Mouse (Mus musculus): Measurements from ENCODE around the gene Eif2b2.

Eif2b2 gene

GRCm38 (mm10) chr12:85252083-85252482 lies 32.8 kb downstream of the Eif2b2 start:
- no peak for DNase-seq (ENCODE audit: low spot score in 2 of 2)

GRCm38 (mm10) chr12:85256074-85256751 lies 36.9 kb downstream of the Eif2b2 start:
- no peak for DNase-seq (ENCODE audit: low spot score in 2 of 2)

DNA sequence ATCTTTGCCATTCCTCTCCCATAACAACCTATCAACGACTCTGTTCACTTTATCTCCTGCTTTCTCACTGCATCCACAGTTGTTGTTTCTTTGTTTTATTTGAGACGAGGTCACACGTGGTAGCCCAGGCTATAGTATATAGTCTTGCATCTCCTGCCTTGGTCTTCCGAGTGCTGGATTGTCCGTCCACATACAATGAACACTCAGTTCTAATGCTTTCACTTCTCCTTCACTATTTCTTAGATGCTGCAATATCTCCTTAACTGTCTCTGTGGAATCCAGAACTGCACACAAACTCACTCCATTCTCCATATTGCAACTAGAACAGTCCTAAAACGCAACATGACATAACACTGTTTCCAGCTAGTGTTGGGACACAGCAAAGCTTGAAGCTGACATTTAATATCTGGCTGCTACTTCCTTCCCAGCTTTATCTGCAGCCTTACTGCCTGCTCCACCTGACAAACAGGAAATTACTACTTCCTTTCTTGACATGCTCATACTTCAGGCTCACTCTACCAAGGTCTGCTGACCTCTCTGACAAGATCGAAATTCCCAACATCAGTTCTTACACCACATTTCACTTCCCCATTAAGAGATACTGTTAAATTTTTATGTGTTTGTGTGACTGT lies 37.8 kb downstream of the Eif2b2 start:
- no peak for DNase-seq (ENCODE audit: low spot score in 2 of 2)

GRCm38 (mm10) chr12:85262489-85262888 lies 43.2 kb downstream of the Eif2b2 start:
- DNase-seq (ENCODE audit: low spot score in 2 of 2): no peak

DNA sequence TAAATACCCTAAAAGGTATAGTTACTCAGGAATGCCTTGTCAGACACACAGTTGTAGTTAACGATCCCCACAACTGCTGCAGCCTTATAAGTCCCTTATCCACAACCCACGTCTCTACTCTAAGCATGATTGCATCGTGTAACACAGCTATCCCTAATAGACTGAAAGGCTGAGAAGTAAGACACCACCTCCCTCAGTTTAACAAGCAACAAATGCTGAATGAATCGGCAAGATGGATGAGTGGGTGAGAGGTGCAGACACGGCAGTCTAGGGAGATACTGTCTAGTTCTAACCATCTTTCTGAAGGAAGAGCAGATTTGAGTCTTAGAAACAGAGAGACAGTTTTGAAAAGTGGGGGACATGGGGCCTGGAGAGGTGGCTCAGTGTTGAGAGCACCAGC lies 43.9 kb downstream of the Eif2b2 start:
- no peak for DNase-seq (ENCODE audit: low spot score in 2 of 2)

DNA sequence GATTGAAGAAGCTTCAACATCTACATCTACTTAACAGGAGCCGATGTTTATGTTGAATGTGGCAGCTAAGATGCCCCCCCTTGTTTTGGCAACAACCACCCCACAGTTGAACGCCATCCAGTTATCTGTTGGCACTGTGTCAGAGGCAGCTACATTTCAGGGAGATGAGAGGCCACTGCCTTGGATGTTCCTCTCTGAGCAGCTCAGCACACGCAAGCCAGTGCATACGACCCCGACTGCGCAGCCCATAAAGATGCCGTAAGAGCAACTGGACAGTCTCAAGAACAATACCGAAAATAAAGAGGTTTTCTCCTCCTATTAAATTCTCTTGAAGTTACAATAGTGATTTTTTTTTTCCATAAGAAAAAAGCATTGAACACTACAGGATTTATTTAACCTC lies 45.2 kb downstream of the Eif2b2 start:
- no peak for DNase-seq (ENCODE audit: low spot score in 2 of 2)

DNA sequence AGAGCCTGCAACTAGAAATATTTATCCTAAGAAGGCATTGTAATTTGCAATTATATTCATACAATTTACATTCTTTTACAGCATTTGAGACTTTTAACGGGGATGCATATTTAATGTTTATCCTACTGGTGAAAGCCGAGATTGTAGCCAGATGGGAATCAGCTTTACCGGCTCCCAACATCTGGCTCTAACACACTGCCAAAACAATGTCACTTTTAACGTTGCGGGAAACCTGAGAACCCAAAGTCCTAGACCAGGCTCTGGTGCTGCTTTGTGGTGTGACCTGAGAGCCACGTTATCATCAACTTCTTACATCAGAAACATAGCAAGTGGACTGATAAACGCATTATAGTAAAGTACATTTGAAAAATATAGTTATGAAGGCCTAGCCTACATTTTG lies 45.7 kb downstream of the Eif2b2 start:
- DNase-seq (ENCODE audit: low spot score in 2 of 2): no peak

DNA sequence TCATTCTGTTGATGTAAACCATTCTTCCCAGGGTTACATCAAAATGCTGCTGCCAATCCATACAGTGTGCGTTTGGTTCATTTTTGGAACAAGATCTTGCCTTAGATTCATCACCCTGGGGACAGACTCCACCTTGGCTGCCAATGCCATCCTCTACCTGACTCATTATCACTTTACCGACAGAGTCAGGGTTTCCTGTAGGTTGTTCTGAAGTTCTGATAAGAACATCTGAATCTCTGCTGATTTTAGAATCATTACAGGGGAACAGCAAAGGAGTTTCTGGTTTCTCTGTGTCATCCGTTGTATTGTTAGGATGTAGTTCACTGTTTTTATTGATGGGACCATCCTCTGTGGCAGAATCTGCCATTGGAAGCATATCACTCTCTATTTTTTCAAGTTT lies 47.0 kb downstream of the Eif2b2 start:
- no peak for DNase-seq (ENCODE audit: low spot score in 2 of 2)

DNA sequence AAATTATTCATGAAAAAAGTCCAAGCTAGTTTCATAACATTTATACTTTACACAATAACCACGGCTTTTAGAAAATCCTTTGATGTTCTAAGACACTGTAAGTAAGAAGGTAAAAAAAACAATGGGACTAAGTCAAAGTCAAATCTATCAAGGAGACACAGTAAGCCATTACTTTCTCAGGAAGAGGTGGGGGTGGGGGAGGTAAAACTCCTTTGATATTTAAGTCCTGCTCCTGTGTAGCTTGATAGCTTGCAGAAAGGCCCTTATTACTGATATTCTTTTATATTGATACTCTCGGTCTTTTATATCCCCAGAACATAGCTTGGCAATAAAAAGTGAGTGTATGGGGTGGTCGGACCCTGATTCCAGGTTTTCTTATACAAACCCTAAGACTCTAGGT lies 50.5 kb downstream of the Eif2b2 start:
- DNase-seq (ENCODE audit: low spot score in 2 of 2): no peak

DNA sequence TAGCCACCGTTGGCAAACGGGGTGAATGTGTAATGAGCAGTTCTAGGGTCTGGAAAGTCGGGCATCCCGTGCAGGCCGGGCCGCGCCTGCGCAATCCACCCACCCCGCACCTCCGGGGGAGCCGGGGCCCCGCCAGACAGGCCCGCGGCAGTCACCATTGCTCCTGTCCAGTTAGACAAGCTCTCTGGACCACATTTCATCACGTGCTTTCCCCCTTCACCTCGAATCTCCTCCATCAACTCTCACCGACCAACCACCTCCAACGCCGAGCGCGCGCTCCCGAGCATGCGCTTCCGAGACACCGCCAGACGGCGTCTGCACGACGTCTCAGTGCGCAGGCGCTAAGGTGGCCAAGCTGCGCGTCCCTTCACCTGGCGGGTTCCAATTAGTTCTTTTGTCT lies 51.0 kb downstream of the Eif2b2 start, which contains the start of gene Mlh3:
TSS of gene Mlh3 (minus strand) at position 281 of the 400 bp plus-strand sequence.
- peak; percentile 73 to 76 for DNase-seq (ENCODE audit: low spot score in 2 of 2)

- DNase-seq (ENCODE audit: low spot score in 2 of 2): no peak
Measured at GRCm38 (mm10) chr12:85271132-85271842, 52.0 kb downstream of the Eif2b2 start.

GRCm38 (mm10) chr12:85271843-85272206 lies 52.5 kb downstream of the Eif2b2 start:
- DNase-seq (ENCODE audit: low spot score in 2 of 2): no peak

GRCm38 (mm10) chr12:85273508-85273907 lies 54.2 kb downstream of the Eif2b2 start:
- no peak for DNase-seq (ENCODE audit: low spot score in 2 of 2)

All from frontal cortex, postnatal 14 days (tissue).